Mouse (Mus musculus) gonadal fat pad, adult 2 months (tissue): ENCODE data around the gene Rps2. TPM values are rescaled to one million over a fixed set of nuclear protein-coding genes. Genes with fewer than 3 reads are reported as not detected.

Experiments
- DNase-seq: peaks from one replicate; pipeline ENCODE4 v3.0.0-alpha.2; 2012; ENCODE audit warnings: low read depth
- polyA plus RNA-seq: library from polyadenylated mRNA; depleted of rRNA; stranded (reverse); fragments of >200 nt; gene quantifications from 2 replicates; pipeline ENCODE4 v1.2.3, GENCODE M21; 2012

The Rps2 gene
- polyA plus RNA-seq, 1 experiment = 2,553 TPM

DNA sequence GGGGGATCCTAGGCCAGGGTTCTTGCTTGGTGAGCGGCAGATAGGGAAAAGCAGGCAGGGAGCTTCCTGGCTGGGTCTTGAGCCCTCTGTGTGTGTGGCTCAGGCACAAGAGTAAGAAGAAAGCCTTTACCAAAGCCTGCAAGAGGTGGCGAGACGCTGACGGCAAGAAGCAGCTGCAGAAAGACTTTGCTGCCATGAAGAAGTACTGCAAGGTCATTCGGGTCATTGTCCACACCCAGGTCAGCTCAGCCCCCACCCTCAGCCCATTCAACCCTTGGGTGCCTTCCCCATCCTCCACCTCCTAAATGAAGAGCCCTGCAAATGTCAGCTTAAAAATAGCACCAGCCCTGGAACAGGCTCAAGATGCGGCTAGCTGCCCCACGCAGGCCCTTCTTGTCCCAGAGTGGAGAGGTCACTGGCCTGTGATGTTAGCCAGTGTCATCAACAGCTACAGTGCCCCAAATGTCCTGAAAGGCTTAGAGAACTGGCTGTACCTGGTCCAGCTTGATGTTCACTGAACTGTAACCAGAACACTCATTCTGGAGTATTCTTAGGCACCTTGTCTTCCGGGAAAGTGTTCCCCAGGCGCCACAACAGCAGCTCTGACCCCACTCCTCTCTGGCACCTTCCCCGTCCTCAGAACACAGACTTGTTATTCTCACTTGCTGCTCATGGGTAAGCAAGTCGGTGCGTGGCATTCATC, 14.5 kb downstream of the Rps2 start:
- no peak for DNase-seq

DNA sequence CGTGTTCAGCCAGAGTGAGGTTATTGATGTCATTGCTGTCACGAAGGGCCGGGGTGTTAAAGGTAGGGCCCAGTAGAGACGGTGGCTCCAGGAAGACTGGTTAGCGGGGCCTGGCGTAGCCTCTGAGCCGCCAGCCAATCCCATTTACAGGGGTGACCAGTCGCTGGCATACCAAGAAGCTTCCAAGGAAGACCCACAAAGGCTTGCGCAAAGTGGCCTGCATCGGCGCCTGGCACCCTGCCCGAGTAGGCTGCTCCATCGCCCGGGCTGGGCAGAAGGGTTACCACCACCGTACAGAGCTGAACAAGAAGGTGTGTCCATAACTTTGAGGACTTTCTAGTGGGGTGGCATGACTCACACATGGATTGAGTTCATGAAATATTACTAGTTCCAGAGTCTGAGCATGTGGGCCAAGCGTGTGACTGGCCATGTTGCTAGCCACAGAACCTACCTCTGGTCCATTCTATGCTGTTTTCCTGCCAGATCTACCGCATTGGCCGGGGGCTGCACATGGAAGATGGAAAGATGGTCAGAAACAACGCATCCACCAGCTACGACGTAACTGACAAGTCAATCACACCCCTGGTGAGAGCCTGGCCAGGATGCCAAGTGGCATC, 15.6 kb downstream of the Rps2 start:
- no peak for DNase-seq

DNA sequence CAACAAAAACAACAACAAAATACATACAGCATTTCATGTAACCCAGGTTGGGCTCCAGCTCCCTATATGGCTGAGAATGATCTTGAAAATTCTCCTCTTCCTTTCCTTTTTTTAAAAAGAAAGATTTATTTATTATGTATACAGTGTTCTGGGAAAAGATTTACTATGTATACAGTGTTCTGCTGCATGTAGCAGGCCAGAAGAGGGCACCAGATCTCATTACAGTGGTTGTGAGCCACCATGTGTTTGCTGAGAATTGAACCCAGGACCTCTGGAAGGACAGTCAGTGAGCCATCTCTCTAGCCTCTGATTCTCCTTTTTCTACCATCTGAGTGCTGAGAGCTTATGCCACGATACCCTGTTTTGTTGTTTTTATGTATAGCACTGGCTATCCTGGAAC, 16.6 kb downstream of the Rps2 start:
- no peak for DNase-seq

DNA sequence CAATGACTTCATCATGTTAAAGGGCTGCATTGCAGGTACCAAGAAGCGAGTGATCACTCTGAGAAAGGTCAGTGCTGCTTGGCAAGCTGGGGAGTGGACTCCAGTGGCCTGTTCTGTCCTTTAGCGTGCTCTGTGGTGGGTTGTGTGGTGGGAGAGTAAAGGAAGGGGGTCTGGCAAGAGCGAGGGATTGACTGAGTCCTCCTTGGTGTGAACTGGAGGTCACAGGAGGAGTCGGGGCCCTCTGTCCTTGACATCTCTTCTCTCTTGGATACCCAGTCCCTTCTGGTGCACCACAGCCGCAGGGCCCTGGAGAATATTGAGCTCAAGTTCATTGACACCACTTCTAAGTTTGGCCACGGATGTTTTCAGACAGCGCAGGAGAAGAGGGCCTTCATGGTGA, 17.5 kb downstream of the Rps2 start:
- no peak for DNase-seq

DNA sequence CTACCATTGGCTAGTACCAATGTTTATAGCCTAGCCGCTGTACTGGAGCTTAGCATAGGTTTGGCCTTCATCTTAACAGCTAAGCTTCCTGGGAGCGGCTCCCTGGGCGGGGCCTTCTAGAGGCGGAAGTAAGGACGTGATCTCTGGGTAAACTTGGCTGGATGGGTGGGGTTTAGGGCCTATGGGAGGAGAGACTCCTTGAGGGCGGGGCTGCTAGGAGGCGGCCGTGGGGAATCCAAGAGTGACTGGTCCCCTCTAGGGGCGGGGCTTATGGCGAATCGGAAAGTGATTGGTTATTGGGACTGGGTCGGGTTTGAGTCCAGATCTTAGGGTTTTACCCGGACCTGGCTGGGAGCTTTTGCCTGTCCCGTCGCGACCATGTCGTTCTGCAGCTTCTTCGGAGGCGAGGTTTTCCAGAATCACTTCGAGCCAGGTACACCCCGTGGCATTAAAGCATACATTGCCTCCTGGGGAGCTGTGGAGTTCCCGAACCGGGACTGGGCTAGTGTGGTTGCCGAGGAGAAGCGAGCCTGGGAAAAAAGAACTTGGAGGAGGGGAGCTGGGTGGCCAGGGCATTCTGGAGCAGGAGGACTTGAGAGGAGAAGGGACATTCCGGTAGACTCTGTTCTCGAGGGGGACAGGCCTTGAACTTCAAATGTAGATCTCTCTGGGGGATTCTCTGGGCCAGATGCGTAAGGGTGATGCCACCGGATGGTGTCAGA, 18.6 kb downstream of the Rps2 start, which contains the start of gene Msrb1:
Gene Msrb1 (plus strand): TSS at position 313 of the 722 bp plus-strand sequence.
- DNase-seq = peak; percentile 89

DNA sequence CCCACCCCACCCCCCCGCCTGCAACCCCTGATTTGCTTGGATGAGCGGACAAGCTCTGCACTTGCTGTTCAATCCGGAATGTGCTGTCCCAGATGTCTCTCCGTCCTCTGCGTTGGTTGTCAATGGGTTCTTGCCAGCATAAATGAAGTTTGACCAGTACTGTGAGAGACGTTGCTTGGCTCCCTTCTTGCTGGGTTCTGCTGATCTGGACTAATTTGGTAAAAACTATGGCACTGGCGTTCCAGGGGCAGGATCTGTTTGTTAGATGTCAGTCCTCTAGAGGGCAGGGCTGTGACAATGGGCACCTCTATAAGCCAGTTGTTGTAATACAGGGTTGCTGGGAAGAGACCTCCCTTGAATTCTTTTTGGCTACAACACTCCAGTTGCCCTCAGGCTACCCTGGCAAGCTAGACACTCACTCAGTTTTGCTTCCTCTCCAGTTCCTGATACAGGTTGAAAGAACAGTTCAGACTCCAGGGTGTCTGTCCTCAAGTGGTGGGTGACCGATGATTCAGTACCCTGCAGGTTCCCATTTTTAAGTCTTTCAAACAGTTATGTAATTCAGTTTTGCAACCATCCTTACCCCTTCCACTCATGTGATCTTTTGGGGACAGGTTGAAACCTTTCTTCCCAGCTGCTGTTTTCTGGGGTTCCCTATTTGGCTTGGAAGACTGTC, 19.4 kb downstream of the Rps2 start:
- no peak for DNase-seq

DNA sequence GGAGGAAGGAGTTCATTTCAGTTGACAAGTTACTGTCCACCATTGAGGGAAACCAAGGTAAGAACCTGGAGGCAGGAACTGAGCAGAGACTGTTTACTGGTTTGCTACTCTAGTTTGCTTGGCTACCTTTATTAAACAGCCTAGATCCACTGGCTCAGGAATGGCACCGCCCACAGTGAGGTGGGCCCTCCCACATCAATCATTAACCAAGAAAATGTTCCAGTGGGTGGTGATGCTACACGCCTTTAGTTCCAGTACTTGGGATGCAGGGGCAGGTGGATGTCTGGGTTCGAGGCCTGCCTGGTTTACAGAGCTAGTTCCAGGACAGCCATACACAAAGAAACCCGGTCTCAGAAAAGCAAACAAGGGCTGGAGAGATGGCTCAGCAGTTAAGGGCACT, 20.3 kb downstream of the Rps2 start:
- no peak for DNase-seq

DNA sequence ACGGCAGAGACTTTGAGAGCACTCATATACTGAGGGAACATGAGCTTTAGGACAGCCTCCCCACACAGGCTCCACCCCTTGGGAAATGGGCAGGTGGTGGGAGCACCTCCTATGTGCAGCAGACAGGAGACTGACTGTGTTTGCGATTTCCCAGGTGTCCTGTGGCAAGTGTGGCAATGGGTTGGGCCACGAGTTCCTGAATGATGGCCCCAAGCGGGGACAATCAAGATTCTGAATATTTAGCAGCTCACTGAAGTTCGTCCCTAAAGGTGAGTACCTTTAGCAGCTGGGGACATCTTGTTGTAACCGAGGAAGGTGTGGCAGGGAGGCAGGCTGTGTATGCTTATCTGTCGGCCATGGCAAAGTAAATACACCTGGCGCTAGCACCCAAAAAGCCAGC, 22.0 kb downstream of the Rps2 start:
- DNase-seq = no peak

DNA sequence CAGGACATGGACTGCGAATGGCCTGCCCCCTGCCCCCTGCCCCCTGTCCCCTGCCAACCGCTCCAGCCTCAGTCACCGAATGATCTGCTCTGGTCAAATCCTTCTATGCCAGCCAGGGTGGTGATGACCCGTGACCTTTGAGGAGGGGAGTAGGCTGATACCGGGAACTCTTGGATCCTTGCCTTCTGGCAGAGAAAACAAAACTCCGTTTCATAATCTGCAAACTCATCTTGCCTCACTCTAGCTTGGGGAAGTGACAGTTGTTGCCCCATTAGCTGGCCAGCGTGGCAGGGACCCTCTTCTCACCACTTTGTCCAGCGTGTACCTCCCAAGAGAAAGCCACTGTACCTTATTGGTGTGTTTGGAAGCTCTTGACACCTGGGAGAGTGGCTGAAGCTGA, 24.4 kb downstream of the Rps2 start:
- DNase-seq = no peak

DNA sequence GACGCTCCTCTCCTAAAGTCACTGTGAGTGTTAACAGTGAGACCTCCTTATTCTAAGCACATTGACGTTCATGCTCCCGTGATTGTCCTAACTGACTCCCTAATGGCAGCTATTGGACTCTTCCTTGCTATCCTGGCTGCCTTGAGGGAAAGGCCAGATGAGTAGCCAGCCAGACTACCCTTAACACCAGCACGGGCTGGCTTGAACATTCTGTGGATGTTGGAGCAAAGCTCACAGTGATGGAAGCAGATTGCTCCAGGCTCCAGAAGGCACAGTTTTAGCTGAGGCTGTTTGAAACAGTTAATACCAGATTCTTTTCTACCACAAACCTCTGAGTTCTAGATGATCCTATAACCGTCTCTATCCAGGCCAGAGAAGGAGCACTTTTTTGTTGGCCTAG, 26.0 kb downstream of the Rps2 start:
- no peak for DNase-seq

DNA sequence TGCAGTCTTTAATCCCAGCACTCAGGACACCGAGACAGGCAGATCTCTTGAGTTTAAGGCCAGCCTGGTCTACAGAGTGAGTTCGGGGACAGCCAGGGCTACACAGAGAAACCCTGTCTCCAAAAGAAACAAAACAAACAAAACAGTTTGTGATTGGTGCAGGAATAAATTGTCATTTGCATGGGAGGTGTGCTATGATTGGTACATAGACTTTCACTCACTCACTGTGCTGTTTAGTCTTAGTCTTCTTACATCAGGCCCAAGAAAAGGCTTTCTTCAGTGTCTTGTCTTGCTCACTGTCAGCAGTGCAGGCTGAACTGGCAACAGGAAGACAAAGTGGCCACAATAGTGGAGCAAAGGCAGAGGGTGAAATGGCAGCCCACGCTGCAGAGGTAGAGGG, 26.5 kb downstream of the Rps2 start:
- no peak for DNase-seq

DNA sequence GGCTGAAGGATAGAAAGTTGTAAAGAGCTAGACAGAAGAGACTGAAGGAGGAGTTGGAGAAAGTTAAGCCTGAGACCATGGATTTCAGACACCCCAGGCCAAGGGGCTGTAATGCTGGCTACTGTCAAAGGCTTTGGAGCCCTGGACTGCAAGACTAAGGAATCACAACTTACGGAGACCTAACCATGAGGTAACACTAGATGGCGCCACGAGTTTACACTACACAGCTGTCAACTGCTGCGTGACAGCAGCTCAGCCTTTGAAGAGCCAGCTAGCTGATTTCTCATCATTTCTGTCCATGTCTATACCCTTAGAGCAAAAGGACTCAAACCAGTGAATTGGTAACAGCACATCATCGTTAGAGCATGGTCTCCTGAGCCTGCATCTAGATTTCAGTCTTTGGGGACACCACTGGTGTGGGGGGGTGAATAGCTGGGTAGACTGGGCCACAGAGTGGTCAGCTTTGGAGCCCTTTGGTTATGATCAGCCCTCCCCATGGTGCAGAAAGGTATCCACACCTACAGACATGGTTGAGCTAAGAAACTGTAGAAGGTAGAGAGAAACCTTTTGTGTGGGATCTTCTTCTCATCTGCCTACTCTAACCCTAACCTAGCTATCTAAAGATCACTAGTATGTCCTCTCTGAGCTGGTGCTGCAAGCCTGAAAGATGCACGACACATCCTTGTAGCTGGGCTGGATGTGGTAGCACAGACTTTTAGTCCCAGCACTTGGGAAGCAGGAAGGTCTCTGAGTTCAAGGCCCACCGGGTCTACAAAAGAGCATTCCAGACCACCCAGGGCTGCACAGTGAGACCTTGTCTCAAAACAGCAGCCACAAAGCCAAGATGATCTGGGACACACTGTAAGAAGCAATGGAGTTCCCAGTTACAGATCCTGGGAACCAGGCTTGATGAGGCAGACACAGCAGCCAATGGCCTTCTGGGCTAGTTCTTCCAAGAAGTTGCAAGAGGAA, 27.9 kb downstream of the Rps2 start:
- no peak for DNase-seq

DNA sequence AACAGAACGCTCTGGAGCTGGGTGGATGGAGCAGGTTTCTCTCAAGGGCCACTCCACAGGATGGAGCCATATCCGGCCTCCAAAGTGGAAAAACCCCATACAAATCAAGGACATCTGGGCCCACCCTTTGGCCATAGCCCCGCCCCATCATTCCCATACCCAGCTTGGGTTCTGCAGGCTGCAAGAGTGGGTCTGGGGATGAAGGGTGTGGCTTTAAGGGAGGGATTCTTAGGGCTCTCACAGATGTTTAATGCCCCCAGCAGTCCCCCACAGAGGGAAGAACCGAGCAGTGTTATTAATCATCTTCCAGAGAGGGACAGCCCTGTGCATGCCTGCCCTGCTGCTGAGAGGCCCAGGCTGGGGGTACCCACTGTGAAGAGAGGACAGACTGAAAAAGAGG, 29.1 kb downstream of the Rps2 start:
- DNase-seq = no peak

DNA sequence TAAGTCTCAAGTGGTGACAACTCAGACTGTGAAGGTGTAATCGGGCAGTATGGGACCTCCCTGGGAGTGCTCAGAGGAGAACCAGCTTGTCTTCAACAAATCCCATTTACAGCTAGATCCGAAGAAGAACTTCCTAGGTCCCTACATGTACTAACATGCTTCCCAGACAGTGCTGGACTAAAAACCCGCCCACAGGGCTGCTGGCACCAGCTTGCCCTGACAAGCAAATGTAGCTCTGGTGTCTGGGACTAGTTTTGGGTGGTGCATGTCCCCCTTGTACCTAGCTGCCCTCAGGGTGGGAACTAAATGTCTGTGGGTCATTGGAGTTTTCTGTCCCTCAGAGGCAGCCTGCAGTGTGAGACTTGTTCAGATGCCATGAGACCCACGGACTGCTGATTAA, 33.6 kb downstream of the Rps2 start:
- DNase-seq = no peak

DNA sequence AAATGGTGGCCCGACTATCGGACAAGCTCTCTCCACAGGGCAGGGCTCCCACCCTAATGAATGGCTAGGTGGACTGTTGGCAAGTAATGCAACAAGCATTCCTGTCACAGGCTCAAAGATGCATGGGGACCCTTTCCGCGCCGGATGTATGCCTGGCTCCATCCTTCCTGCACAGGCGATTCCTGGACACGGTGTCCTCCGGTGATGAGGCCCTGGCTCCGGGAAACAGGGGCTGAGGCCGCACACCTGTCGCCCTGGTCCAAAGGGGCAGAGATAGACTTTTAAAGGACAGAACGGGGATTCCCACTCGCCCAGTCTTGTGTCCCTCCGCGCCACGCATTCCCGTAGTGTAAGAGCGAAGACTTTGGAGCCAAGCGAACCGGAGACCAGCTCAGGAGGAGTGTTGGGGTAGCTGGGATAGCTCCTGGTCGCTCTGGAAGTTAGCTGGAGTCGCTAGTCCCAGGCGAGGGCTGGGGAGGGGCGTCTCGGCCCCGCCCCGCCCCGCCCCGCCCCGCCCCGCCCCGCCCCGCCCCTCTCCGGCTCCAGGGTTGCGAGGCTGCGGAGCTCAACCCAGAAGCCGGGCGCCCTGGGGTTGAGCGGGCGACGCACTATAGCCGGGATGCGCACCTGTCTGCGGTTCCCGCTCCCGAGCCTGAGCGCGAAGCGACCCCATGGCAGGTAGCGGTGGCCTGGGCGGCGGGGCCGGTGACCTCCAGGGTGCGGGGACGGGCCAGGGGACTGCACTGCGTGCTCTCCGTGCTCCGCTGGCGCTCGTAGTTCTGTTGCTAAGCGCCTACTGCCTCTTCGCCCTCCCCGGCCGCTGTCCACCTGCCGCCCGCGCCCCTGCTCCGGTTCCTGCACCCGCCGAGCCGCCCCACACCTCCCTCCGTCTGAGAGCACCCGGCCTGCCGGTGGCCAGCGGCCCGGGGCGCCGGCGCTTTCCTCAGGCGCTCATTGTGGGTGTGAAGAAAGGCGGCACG, 34.8 kb downstream of the Rps2 start, which contains the start of gene Hs3st6:
Gene Hs3st6 (plus strand): TSS at position 574 of the 980 bp plus-strand sequence.
- no peak for DNase-seq

DNA sequence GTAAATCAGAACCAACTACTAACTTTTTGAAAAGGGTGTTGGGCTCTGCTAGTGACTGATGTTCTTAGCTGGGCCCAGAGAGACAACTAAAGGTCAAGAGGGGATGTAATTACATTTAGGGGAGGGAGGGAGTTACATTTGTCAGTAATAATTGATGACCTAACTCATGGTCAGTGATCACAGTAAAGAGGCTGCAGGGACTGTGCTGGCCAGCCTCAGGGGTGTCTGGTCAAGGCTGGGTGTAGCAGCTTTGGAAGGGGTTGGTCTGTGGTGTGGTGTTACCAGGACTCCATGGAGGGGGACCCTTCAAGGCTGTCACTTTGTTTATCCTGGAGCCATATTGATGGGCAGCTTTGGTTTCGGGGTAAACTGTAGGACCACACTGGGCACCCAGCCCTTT, 39.5 kb downstream of the Rps2 start:
- DNase-seq = no peak

DNA sequence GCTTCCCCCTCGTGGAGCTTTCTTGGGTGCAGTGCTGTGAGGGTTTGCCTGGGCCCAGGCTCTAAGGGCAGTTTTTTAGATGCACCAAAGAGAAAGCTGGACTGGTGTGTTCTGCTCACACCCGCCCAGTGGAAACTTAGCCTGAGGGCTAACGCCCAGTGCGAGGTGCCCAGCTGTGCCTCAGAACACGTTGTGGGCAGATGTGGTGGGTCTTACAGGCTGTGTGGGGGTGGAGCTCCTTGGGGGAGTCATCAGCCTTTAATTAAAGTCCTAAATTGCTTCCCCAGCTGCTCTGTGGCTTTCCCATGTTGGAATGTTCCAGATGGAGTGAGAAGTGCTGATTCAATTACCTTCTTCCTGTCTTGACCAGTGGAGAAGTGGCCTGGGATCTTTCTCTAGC, 43.2 kb downstream of the Rps2 start:
- DNase-seq = no peak

DNA sequence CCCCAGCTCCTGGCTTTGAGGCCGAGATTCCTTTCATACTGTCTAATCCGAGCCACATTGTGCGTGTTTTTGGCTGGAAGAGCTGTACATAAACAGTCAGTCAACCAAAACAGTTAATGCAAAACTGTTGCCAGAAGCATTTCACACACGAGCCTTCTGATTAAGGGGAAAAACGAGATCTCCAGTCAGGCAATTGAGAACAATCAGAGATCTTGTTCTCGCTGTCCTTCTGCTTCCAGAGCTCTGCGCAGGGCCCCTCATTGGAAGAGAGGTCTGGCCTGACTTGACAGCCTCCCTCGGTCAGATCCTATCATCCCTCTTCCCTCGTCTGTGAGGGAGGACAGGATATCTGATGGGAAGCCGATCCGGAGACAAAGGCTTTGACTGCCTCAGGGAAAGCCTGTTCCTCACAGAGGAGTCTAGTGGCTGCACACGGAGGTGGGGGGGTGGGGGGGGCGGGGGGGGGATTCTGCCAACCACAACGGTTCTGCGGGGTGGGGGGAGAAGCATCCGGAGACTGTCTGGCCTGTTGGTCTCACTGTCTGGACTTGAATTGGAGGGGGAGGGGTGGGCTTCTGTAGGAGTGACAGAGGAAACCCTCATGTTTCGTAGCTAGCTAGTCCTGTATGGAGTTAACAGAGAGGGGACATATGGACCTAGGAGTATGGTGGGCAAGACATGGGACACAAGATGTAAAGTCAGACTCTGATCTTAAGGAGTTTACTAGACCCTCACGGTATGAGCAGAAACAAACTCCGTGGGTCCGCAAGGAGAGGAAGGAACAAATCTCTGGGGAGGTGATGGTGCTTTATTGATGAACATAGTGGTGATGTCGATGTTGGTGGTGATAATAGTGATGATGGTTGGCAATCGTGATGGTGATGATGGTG, 47.3 kb downstream of the Rps2 start:
- DNase-seq = no peak

DNA sequence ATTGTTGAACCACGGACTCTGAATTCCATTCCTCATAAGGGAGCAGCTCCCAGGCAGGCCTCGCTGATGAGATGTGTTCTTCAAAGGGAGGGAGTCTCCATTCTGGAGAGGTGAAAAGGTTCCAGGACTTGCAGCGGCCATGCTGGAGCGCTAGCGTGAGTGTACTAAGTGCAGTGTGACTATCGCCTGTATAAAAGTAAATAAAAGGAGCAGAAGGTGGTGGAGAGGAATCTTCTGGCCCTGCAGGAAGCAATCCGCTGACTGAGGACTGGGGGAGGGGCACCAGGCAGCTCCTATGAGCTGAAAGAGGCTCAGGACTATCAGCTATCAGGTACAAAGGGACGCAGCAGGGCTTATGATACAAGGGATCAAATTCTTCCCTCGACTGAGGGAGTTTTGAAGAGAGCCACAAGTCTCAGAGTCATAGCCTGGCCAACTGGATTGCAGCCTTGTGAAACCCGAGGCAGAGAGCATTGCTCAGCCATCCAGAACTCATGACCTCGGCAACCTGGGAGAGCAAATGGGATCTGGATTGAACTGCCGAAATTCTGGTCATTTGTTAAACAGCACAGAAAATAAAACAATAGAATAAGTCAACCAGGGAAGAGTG, 48.5 kb downstream of the Rps2 start:
- DNase-seq = no peak
